Mouse (Mus musculus) forebrain, embryonic 13.5 days (tissue): ENCODE results near the gene Hoxd4. TPM values are rescaled to one million over a fixed set of nuclear protein-coding genes. Genes with fewer than 3 reads are reported as not detected.
A peak's percentile ranks its signal among the peaks of the same experiment; 100 is the strongest.

ENCODE experiments used
- ATAC-seq: fragments of 200-750 bp; cut with Nextera tagmentation; 2 replicates; pipeline ENCODE4 v1.8.0; 2017
- H3K27ac ChIP-seq: fragments of 300-500 bp; sonication (generic); 2 replicates; pipeline ENCODE4 v1.5.1; 2015; ENCODE audit warnings: inconsistent platforms, mild to moderate bottlenecking, moderate library complexity
- H3K27me3 ChIP-seq: fragments of 300-500 bp; sonication (generic); 2 replicates; pipeline ENCODE4 v1.6.1; 2015; ENCODE audit warnings: mild to moderate bottlenecking, inconsistent platforms
- H3K36me3 ChIP-seq: fragments of 300-500 bp; sonication (generic); 2 replicates; pipeline ENCODE4 v1.6.1; 2015; ENCODE audit warnings: mild to moderate bottlenecking, inconsistent platforms; ENCODE audit not compliant: poor library complexity, severe bottlenecking
- H3K4me1 ChIP-seq: fragments of 300-500 bp; sonication (generic); 2 replicates; pipeline ENCODE4 v1.6.1; 2015; ENCODE audit warnings: inconsistent platforms
- H3K4me2 ChIP-seq: fragments of 300-500 bp; sonication (generic); 2 replicates; pipeline ENCODE4 v1.6.1; 2015; ENCODE audit warnings: inconsistent platforms, mild to moderate bottlenecking, moderate library complexity
- H3K4me3 ChIP-seq: fragments of 300-500 bp; sonication (generic); 2 replicates; pipeline ENCODE4 v1.5.1; 2015; ENCODE audit warnings: mild to moderate bottlenecking, inconsistent platforms
- H3K9ac ChIP-seq: fragments of 300-500 bp; sonication (generic); 2 replicates; pipeline ENCODE4 v1.6.1; 2015; ENCODE audit warnings: mild to moderate bottlenecking, inconsistent platforms
- H3K9me3 ChIP-seq: fragments of 300-500 bp; sonication (generic); replicated peaks from 2 replicates; pipeline ENCODE4 v1.6.1; 2016; ENCODE audit warnings: inconsistent platforms
- WGBS: fragments of 180-500 bp; shearing (Covaris S2); methylation state at CpG from one replicate; pipeline ENCODE4 v1.1.7; 2015; 5-methylcytosine and 5-hydroxymethylcytosine counted together
- polyA plus RNA-seq: library from polyadenylated mRNA; unstranded; fragments of >200 nt; fragmentation: Nextera tagmentation; extraction: Ambion mirVana; gene quantifications from 2 replicates; pipeline ENCODE4 v1.2.1, GENCODE M21; 2015

Gene Hoxd4
- polyA plus RNA-seq, 1 experiment from 2014 or later: not detected

GRCm38 (mm10) chr2:74698201-74699052 is 13.3 kb upstream of the Hoxd4 start:
- peak; percentile 62; the same call in 1 of the 2 replicates for ATAC-seq
- Histone ChIP-seq H3K9me3 (no peaks in the 10 kb centered on the region), H3K9ac (no peak overlapping the region), H3K4me2 (peak overlapping the region; percentile 56), H3K27me3 (peaks cover 99% of the 10 kb centered on the region), H3K4me1 (peaks cover 12% of the 10 kb centered on the region), H3K27ac (no peak overlapping the region), H3K4me3 (peak overlapping the region; percentile 33), H3K36me3 (no peaks in the 10 kb centered on the region)
- under 1% methylated on average over 81 of the region's 86 CpGs for WGBS

DNA sequence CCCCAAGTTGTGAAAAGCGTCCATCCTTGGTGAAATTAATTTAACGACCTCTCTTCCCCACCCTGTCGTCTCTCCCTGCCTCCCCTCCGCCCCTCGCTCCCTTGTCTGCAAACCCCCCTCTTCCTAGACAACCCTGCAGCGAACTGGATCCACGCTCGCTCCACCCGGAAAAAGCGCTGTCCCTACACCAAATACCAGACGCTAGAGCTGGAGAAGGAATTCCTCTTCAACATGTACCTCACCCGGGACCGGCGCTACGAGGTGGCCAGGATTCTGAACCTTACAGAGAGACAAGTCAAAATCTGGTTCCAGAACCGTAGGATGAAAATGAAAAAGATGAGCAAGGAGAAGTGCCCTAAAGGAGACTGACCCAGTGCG is 12.7 kb upstream of the Hoxd4 start:
- WGBS: under 1% methylated on average over 17 of the region's 17 CpGs
- Histone ChIP-seq H3K4me2 (no peak overlapping the region), H3K27me3 (peaks cover 99% of the 10 kb centered on the region), H3K27ac (no peak overlapping the region), H3K9ac (no peak overlapping the region), H3K4me1 (peaks cover 12% of the 10 kb centered on the region), H3K4me3 (no peak overlapping the region), H3K36me3 (no peaks in the 10 kb centered on the region), H3K9me3 (no peaks in the 10 kb centered on the region)
- no peak for ATAC-seq

DNA sequence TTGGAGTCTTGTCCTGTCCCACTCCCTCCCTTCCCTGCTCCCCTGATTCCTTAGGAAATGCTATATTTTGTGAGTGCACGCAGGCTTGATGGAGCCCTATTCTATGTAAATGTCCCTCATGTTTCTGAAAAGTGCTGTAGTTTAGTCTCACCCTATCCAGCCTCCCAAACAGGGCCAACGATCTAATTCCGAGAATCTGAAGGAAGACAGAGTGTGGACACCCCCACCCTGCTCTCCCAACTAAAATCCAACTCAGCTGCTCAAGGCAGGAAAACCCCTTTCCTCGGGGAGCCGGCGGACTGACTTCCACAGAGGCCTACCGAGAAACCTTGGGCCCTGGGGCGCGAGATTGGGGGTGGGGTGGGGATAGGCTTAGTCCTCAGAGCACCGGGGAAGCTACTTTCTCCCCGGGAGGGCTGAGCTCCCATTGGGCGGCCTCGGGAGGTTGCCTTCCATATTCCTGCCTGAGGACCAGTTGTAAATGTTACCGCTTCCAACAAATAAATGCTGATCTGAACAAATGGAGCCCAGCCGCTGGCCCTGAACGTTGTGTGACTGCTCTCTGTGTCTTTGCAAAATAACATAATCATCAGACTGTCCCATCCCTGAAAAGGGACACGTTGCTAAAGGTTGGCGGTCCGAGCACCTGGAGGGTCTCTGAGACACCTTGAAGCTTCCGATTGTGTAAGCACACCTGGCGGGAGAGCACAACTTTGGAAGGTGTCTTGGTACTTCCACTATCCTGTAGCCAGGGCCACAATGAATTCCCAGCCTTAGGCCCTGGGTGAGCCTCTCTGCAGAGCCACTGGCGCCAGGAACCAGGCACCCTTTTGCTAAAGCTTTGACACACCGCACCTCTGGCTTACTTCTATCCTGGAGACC is 11.8 kb upstream of the Hoxd4 start:
- Histone ChIP-seq H3K4me2 (no peak overlapping the region), H3K27me3 (peaks cover 99% of the 10 kb centered on the region), H3K9me3 (no peaks in the 10 kb centered on the region), H3K9ac (no peak overlapping the region), H3K4me1 (peaks cover 16% of the 10 kb centered on the region), H3K27ac (no peak overlapping the region), H3K4me3 (no peak overlapping the region), H3K36me3 (no peaks in the 10 kb centered on the region)
- no peak for ATAC-seq
- 1% methylated on average over 23 of the region's 23 CpGs for WGBS

DNA sequence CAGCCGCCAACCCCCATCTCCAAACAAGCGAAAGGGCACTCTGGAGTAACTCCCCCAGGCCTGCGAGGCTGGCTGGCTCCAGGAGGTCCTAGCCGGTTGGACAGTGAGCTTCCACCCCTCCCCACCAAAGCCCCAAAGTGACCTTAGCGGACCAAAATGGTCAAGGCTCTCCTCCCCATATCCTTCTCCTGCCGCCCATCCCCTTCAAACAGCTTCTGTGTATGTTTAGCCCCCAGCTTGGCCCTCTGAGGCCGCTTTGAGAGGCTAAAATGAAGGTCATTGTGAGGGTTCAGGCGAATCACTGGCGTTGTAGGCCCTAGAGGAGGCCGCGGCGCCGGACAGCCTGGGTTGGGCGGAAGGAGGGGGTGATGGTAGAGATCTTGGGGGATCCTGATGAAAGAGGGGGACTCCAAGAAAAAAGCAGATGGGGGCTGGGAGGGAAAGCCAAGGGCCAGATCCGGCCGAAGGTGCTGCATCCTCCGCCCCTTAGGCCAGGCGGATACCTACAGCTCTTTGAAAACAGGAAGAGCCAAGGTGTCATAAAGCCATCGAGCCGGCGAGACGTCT is 11.1 kb upstream of the Hoxd4 start:
- Histone ChIP-seq H3K9me3 (no peaks in the 10 kb centered on the region), H3K36me3 (no peaks in the 10 kb centered on the region), H3K4me3 (no peak overlapping the region), H3K4me2 (no peak overlapping the region), H3K4me1 (peaks cover 24% of the 10 kb centered on the region), H3K9ac (no peak overlapping the region), H3K27ac (no peak overlapping the region), H3K27me3 (peaks cover 99% of the 10 kb centered on the region)
- WGBS: under 1% methylated on average over 22 of the region's 22 CpGs
- no peak for ATAC-seq

DNA sequence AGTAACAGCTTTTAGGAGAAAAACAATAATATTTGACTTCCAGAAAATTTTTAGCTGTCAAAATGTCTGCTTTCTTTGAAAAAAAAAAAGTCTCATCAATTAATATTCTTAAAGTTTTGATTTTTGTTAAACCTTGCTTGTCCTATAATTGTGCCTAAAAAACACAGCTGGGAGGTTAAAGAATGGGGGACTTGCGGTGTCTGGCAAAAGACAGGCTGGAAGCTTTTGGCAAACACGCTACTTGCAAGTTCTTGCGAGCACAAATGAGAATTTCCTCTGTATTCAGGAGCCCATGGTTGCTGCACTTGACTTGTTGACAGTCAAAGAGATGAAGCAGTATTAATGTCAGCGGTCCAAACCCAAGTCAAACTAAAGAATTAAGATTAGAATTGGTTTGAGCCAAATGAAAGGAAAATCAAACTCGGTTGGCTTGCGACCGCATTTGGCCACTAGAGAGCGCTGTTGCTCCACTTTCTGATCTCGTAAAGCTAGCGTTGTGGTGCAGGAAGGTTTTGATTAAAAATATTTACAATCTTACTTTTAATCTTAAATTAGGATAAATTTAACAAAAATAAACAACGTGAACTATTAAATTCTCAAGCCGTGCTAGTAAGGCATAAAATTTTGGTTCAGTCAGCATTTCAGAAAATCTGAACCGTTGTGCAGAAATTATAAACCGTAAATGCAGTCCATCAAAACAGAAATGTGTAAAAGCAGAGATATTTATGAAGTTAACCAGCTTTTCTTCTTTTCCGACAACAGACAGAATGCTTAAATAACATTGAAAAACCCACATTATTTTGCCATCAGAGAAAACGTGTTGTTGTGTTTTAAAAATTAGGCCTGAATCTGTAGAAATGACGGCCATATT is 9.5 kb upstream of the Hoxd4 start:
- Histone ChIP-seq H3K4me3 (no peak overlapping the region), H3K4me2 (no peak overlapping the region), H3K9me3 (no peaks in the 10 kb centered on the region), H3K9ac (no peak overlapping the region), H3K27ac (no peak overlapping the region), H3K36me3 (no peaks in the 10 kb centered on the region), H3K4me1 (peaks cover 26% of the 10 kb centered on the region), H3K27me3 (peaks cover 98% of the 10 kb centered on the region)
- no peak for ATAC-seq
- WGBS: 11% methylated on average over 17 of the region's 17 CpGs

- no peak for ATAC-seq
- Histone ChIP-seq H3K9me3 (no peaks in the 10 kb centered on the region), H3K36me3 (no peaks in the 10 kb centered on the region), H3K9ac (no peak overlapping the region), H3K27ac (no peak overlapping the region), H3K4me3 (no peak overlapping the region), H3K4me2 (no peak overlapping the region), H3K4me1 (peaks cover 21% of the 10 kb centered on the region), H3K27me3 (peaks cover 98% of the 10 kb centered on the region)
- WGBS: 9% methylated on average over 6 of the region's 6 CpGs
These were observed 8.9 kb upstream of the Hoxd4 start for GRCm38 (mm10) chr2:74702820-74703219.

GRCm38 (mm10) chr2:74703317-74703716 is 8.4 kb upstream of the Hoxd4 start:
- no peak for ATAC-seq
- H3K27ac ChIP-seq: no peak overlapping the region
- H3K36me3 ChIP-seq: no peaks in the 10 kb centered on the region
- H3K9me3 ChIP-seq: no peaks in the 10 kb centered on the region
- no peak overlapping the region for H3K4me2 ChIP-seq
- H3K27me3 ChIP-seq: peaks cover 98% of the 10 kb centered on the region
- peaks cover 16% of the 10 kb centered on the region for H3K4me1 ChIP-seq
- H3K4me3 ChIP-seq: no peak overlapping the region
- no peak overlapping the region for H3K9ac ChIP-seq
- 2% methylated on average over 10 of the region's 10 CpGs for WGBS

DNA sequence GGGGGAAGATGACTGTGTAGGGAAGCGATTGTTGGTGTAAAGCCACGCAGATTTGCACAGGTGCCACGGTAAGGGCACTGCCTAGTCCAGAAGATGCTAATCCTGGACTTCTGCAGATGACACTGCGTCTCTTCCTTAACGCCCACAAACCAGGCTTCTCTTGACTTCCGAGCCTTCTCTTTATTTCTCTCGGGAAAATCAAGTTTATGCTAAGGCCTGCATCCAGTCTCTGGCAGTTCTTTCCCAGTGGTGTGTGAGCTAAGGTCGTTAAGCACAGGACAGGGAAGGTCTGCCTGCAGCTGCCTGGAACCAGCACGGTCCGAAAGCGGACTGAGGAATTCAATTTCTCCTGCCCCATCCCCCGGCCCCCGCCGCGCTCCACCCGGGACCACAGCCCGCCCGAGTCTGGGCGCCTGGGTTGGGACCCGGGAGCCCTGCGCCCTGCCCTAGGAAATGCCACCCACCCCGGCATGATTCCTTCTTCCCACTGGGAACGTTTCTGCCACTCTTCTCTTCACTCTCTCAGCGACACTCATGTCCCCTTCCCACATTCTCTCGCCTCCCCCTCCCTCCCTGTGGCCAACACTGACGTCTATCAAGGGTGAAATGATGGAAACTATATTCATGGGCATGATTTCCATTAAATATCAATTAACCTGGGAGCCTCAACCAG is 7.9 kb upstream of the Hoxd4 start:
- Histone ChIP-seq H3K4me3 (no peak overlapping the region), H3K9me3 (no peaks in the 10 kb centered on the region)
- ATAC-seq: no peak

GRCm38 (mm10) chr2:74704393-74704998 is 7.2 kb upstream of the Hoxd4 start, which contains the start of gene Hoxd8:
Gene Hoxd8, plus strand, starts transcription at chr2:74704615.
- no peak within 1 kb of the TSS for H3K27ac ChIP-seq
- ATAC-seq: no peak

More for the DNA sequence above, 7.9 kb upstream of the Hoxd4 start:
- no peak overlapping the region for H3K9ac ChIP-seq
- H3K27ac ChIP-seq: no peak overlapping the region
- H3K4me2 ChIP-seq: no peak overlapping the region
- peaks cover 14% of the 10 kb centered on the region for H3K4me1 ChIP-seq
- no peaks in the 10 kb centered on the region for H3K36me3 ChIP-seq
- H3K27me3 ChIP-seq: peaks cover 98% of the 10 kb centered on the region
- under 1% methylated on average over 26 of the region's 26 CpGs for WGBS

DNA sequence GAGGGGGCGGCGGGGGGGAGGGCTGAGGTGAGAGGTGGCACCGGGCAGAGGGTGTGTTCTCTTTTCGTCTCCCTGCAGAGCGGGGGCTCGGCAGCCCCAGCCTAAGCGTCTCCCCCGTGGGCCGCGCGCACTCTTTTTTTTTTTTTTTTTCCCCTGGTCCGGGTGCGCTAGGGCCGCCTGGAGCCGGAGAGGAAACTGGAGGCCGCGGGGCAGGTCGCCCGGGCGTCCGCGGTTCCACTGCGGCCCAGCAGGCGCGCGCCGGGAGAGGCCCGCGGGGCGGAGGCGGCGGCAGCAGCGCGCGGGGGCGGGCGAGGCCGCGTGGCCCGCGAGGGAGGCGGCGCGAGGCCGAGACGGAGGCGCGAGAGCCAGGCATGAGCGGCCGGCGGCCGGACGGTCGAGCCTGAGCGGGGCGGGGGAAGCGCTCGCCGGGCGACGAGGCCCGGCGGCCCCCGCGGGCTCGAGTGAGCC is 6.7 kb upstream of the Hoxd4 start:
- Histone ChIP-seq H3K27me3 (peaks cover 98% of the 10 kb centered on the region), H3K9me3 (no peaks in the 10 kb centered on the region), H3K36me3 (no peaks in the 10 kb centered on the region), H3K27ac (no peak overlapping the region), H3K9ac (0 out of 2 replicates have a peak overlapping the region, but pooled peaks have one; percentile 37), H3K4me3 (peak overlapping the region; percentile 35), H3K4me2 (peak overlapping the region; percentile 60), H3K4me1 (peaks cover 14% of the 10 kb centered on the region)
- 0 out of 2 replicates have a peak, but pooled peaks have one; percentile 24 for ATAC-seq
- under 1% methylated on average over 27 of the region's 66 CpGs for WGBS

More at GRCm38 (mm10) chr2:74704393-74704998, 7.2 kb upstream of the Hoxd4 start, which contains the start of gene Hoxd8:
- Histone ChIP-seq H3K27me3 (peaks cover 98% of the 10 kb centered on the region), H3K36me3 (no peaks in the 10 kb centered on the region), H3K4me1 (peaks cover 14% of the 10 kb centered on the region), H3K9ac (0 out of 2 replicates have a peak within 1 kb of the TSS, but pooled peaks have one; percentile 37), H3K4me3 (peak within 1 kb of the TSS; percentile 35), H3K9me3 (no peaks in the 10 kb centered on the region), H3K4me2 (peak within 1 kb of the TSS; percentile 60)
- under 1% methylated on average over 34 of the region's 52 CpGs for WGBS
